9 mouse cellular contexts compared by ENCODE assay signal in the genomic region with DNA sequence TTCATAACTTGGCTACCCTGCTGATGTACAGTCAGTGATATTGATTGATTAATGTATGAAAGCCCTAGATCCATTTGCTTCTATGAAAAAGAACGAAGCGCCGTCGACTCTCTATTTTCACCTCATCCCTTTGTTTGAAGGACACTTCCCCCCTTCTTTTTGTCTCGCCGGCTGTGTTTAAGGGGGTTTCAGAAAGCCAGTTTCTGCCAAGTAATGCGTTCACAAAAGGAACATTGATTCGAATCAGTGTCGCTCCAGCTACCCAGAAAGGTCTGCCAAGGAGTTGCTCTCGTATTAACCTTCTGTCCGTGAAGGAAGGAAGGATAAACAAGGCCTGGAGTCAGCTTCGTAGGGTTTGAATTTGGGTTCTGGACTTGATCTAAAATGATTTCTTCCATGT.
DNase-seq lines count a peak whose midpoint lies in the region; ATAC-seq lines count a peak whose summit lies in the region.
"Had no signal": no experiment of that assay in that cellular context is flagged by ENCODE, and none has a peak within 500 bp of the region (broad histone marks: within the 10 kb centered on the region; RNA-seq: fewer than 3 reads in every experiment).

No protein-coding gene starts in this region.

- no peak for DNase-seq in forebrain, embryonic 10.5 days (ENCODE audit: extremely low spot score, low spot score)
- DNase-seq in forebrain, embryonic 11.5 days (ENCODE audit: low spot score) = no peak
- DNase-seq in midbrain, embryonic 10.5 days (ENCODE audit: low spot score) = no peak
- DNase-seq in midbrain, embryonic 11.5 days (ENCODE audit: low spot score, missing footprints) = no peak
- DNase-seq in frontal cortex, postnatal 10 days (ENCODE audit: low spot score in 2 of 2) = no peak
- DNase-seq in liver, embryonic 11.5 days (ENCODE audit: low spot score) = no peak
- no peak for DNase-seq in urinary bladder, postnatal 10 days (ENCODE audit: low spot score)

- H3K36me3 ChIP-seq in forebrain, embryonic 10.5 days (replicated peaks) = peaks cover 19% of the 10 kb centered on the region
- no peaks in the 10 kb centered on the region for H3K36me3 ChIP-seq in forebrain, embryonic 11.5 days (ENCODE audit: control insufficient read depth, insufficient read depth, low read length)
- peaks cover 15% of the 10 kb centered on the region for H3K36me3 ChIP-seq in midbrain, embryonic 10.5 days
- no peaks in the 10 kb centered on the region for H3K36me3 ChIP-seq in midbrain, embryonic 11.5 days (ENCODE audit: control insufficient read depth, insufficient read depth, low read length)
- H3K36me3 ChIP-seq in midbrain, embryonic 15.5 days (replicated peaks) = no peaks in the 10 kb centered on the region
- no peaks in the 10 kb centered on the region for H3K36me3 ChIP-seq in liver, embryonic 11.5 days (ENCODE audit: control insufficient read depth, insufficient read depth, low read length)

- no peaks in the 10 kb centered on the region for H3K9me3 ChIP-seq in forebrain, embryonic 10.5 days
- H3K9me3 ChIP-seq in forebrain, embryonic 11.5 days (ENCODE audit: control insufficient read depth, low read length) = no peaks in the 10 kb centered on the region
- no peaks in the 10 kb centered on the region for H3K9me3 ChIP-seq in midbrain, embryonic 10.5 days (replicated peaks)
- H3K9me3 ChIP-seq in midbrain, embryonic 11.5 days (ENCODE audit: control insufficient read depth, low read length) = no peaks in the 10 kb centered on the region
- H3K9me3 ChIP-seq in midbrain, embryonic 15.5 days = no peaks in the 10 kb centered on the region
- no peaks in the 10 kb centered on the region for H3K9me3 ChIP-seq in liver, embryonic 11.5 days (ENCODE audit: control insufficient read depth, low read length)

- ATAC-seq in forebrain, embryonic 11.5 days (replicated peaks; ENCODE audit: low FRiP score) = no peak
- no peak for ATAC-seq in midbrain, embryonic 11.5 days (ENCODE audit: low FRiP score)
- ATAC-seq in midbrain, embryonic 15.5 days (replicated peaks) = no peak
- no peak for ATAC-seq in liver, embryonic 11.5 days (replicated peaks; ENCODE audit: low FRiP score)

- no peak overlapping the region for H3K9ac ChIP-seq in forebrain, embryonic 11.5 days (ENCODE audit: low read length)
- H3K9ac ChIP-seq in midbrain, embryonic 11.5 days (ENCODE audit: low read length) = no peak overlapping the region
- no peak overlapping the region for H3K9ac ChIP-seq in midbrain, embryonic 15.5 days
- no peak overlapping the region for H3K9ac ChIP-seq in liver, embryonic 11.5 days (ENCODE audit: low read depth, low read length)

- peaks cover 62% of the 10 kb centered on the region for H3K27me3 ChIP-seq in forebrain, embryonic 10.5 days (ENCODE audit: poor library complexity, severe bottlenecking)
- peaks cover 3% of the 10 kb centered on the region; the same call in 1 of the 2 replicates for H3K27me3 ChIP-seq in forebrain, embryonic 11.5 days (ENCODE audit: control insufficient read depth, insufficient read depth, low read length)
- peaks cover 12% of the 10 kb centered on the region; the same call in 1 of the 2 replicates for H3K27me3 ChIP-seq in midbrain, embryonic 10.5 days (ENCODE audit: low read depth, poor library complexity, severe bottlenecking)
- H3K27me3 ChIP-seq in midbrain, embryonic 11.5 days (ENCODE audit: control insufficient read depth, insufficient read depth, low read length) = no peaks in the 10 kb centered on the region; the same call in 1 of the 2 replicates
- no peaks in the 10 kb centered on the region for H3K27me3 ChIP-seq in midbrain, embryonic 15.5 days (replicated peaks)
- H3K27me3 ChIP-seq in liver, embryonic 11.5 days (replicated peaks; ENCODE audit: control insufficient read depth, insufficient read depth, low read length) = no peaks in the 10 kb centered on the region

- no peak overlapping the region for H3K4me3 ChIP-seq in forebrain, embryonic 10.5 days
- H3K4me3 ChIP-seq in forebrain, embryonic 11.5 days (ENCODE audit: low read depth, low read length) = no peak overlapping the region
- H3K4me3 ChIP-seq in midbrain, embryonic 10.5 days = no peak overlapping the region
- H3K4me3 ChIP-seq in midbrain, embryonic 11.5 days (ENCODE audit: low read depth, low read length) = no peak overlapping the region
- no peak overlapping the region for H3K4me3 ChIP-seq in midbrain, embryonic 15.5 days
- H3K4me3 ChIP-seq in liver, embryonic 11.5 days (ENCODE audit: low read depth, low read length) = no peak overlapping the region
- H3K4me3 ChIP-seq: heart, adult 2 months had no signal

- peaks cover 82% of the 10 kb centered on the region for H3K4me1 ChIP-seq in forebrain, embryonic 10.5 days
- peaks cover 21% of the 10 kb centered on the region; the same call in 1 of the 2 replicates for H3K4me1 ChIP-seq in forebrain, embryonic 11.5 days (replicated peaks; ENCODE audit: control insufficient read depth, insufficient read depth, low read length)
- H3K4me1 ChIP-seq in midbrain, embryonic 10.5 days = peaks cover 80% of the 10 kb centered on the region
- peaks cover 35% of the 10 kb centered on the region for H3K4me1 ChIP-seq in midbrain, embryonic 11.5 days (ENCODE audit: control insufficient read depth, insufficient read depth, low read length)
- peaks cover 57% of the 10 kb centered on the region for H3K4me1 ChIP-seq in midbrain, embryonic 15.5 days
- peaks cover 4% of the 10 kb centered on the region for H3K4me1 ChIP-seq in liver, embryonic 11.5 days (replicated peaks; ENCODE audit: control insufficient read depth, insufficient read depth, low read length)

- 40% methylated on average over 12 of the region's 12 CpGs for WGBS in forebrain, embryonic 10.5 days
- WGBS in forebrain, embryonic 11.5 days = 31% methylated on average over 12 of the region's 12 CpGs
- 60% methylated on average over 12 of the region's 12 CpGs for WGBS in midbrain, embryonic 10.5 days
- WGBS in midbrain, embryonic 11.5 days = 51% methylated on average over 12 of the region's 12 CpGs
- WGBS in midbrain, embryonic 15.5 days = 46% methylated on average over 12 of the region's 12 CpGs
- 87% methylated on average over 12 of the region's 12 CpGs for WGBS in liver, embryonic 11.5 days

- H3K27ac ChIP-seq in forebrain, embryonic 10.5 days = 0 out of 2 replicates have a peak overlapping the region, but pooled peaks have one; percentile 61
- H3K27ac ChIP-seq in forebrain, embryonic 11.5 days (ENCODE audit: low read depth, low read length) = no peak overlapping the region
- peak overlapping the region; percentile 78 for H3K27ac ChIP-seq in midbrain, embryonic 10.5 days (replicated peaks)
- no peak overlapping the region for H3K27ac ChIP-seq in midbrain, embryonic 11.5 days (ENCODE audit: low read depth, low read length)
- peak overlapping the region; percentile 28; the same call in 1 of the 2 replicates for H3K27ac ChIP-seq in midbrain, embryonic 15.5 days
- no peak overlapping the region for H3K27ac ChIP-seq in liver, embryonic 11.5 days (ENCODE audit: low read depth, low read length)

- no peak overlapping the region for H3K4me2 ChIP-seq in forebrain, embryonic 11.5 days (ENCODE audit: low read depth, low read length, severe bottlenecking)
- H3K4me2 ChIP-seq in midbrain, embryonic 11.5 days = no peak overlapping the region
- no peak overlapping the region for H3K4me2 ChIP-seq in midbrain, embryonic 15.5 days
- H3K4me2 ChIP-seq in liver, embryonic 11.5 days = no peak overlapping the region

Comparison
In these comparisons a context has a peak if more than half of its experiments do, and no peak if none do; other contexts are left out.
1. H3K27ac ChIP-seq: peak in forebrain, embryonic 10.5 days (single experiment), midbrain, embryonic 10.5 days (single experiment) and midbrain, embryonic 15.5 days (single experiment); none in forebrain, embryonic 11.5 days (single experiment), midbrain, embryonic 11.5 days (single experiment) and liver, embryonic 11.5 days (single experiment).